In genomic region chrX:52916516-52916915, GRCm38 (mm10) we compare ENCODE assay signal across 18 mouse cellular contexts. TPM values are rescaled to one million over a fixed set of nuclear protein-coding genes. Genes with fewer than 3 reads are reported as not detected.
DNase-seq lines count a peak whose midpoint lies in the region; ATAC-seq and TF ChIP-seq lines count a peak whose summit lies in the region.
"Had no signal": no experiment of that assay in that cellular context is flagged by ENCODE, and none has a peak within 500 bp of the region (broad histone marks: within the 10 kb centered on the region; RNA-seq: fewer than 3 reads in every experiment).

No protein-coding gene starts in this region.

- H3K4me2 ChIP-seq in intestine, postnatal 0 days (replicated peaks; ENCODE audit: low read depth) = no peak overlapping the region
- H3K4me2 ChIP-seq in intestine, embryonic 16.5 days (ENCODE audit: low read depth, low read length) = no peak overlapping the region
- H3K4me2 ChIP-seq in midbrain, embryonic 14.5 days (ENCODE audit: low read length) = no peak overlapping the region
- H3K4me2 ChIP-seq in midbrain, embryonic 15.5 days = no peak overlapping the region; the same call in 1 of the 2 replicates
- H3K4me2 ChIP-seq: embryonic facial prominence, embryonic 15.5 days; heart, embryonic 13.5 days; hindbrain, embryonic 13.5 days; kidney, embryonic 15.5 days; limb, embryonic 12.5 days; lung, embryonic 15.5 days had no signal

- H3K36me3 ChIP-seq in intestine, postnatal 0 days (ENCODE audit: control insufficient read depth, insufficient read depth) = no peaks in the 10 kb centered on the region
- H3K36me3 ChIP-seq in intestine, embryonic 16.5 days (ENCODE audit: control insufficient read depth, insufficient read depth, low read length) = no peaks in the 10 kb centered on the region
- 0 out of 2 replicates have a peak, but pooled peaks cover 4% of the 10 kb centered on the region for H3K36me3 ChIP-seq in midbrain, embryonic 14.5 days (ENCODE audit: control insufficient read depth, insufficient read depth, low read length)
- H3K36me3 ChIP-seq in midbrain, embryonic 15.5 days (replicated peaks) = no peaks in the 10 kb centered on the region
- H3K36me3 ChIP-seq: embryonic facial prominence, embryonic 15.5 days; heart, embryonic 13.5 days; hindbrain, embryonic 13.5 days; limb, embryonic 12.5 days; lung, embryonic 15.5 days had no signal

- no peak overlapping the region for H3K4me3 ChIP-seq in intestine, postnatal 0 days (ENCODE audit: low read depth, low read length)
- no peak overlapping the region for H3K4me3 ChIP-seq in intestine, embryonic 16.5 days (ENCODE audit: low read length)
- H3K4me3 ChIP-seq in midbrain, embryonic 14.5 days (replicated peaks; ENCODE audit: low read depth, low read length) = no peak overlapping the region
- no peak overlapping the region for H3K4me3 ChIP-seq in midbrain, embryonic 15.5 days
- H3K4me3 ChIP-seq: embryonic facial prominence, embryonic 15.5 days; heart, embryonic 13.5 days; hindbrain, embryonic 13.5 days; kidney, embryonic 15.5 days; limb, embryonic 12.5 days; lung, embryonic 15.5 days had no signal

- peak; percentile 25 for DNase-seq in midbrain, embryonic 14.5 days
- DNase-seq in ES-CJ7 (ENCODE audit: low read depth, low spot score) = peak; percentile 15
- peak; percentile 5 for DNase-seq in retina, embryonic 14.5 days (ENCODE audit: low spot score)
- DNase-seq in spleen, postnatal 14 days (ENCODE audit: low spot score in 2 of 2) = no peak
- no peak for DNase-seq in adrenal gland, adult 18-20 months (ENCODE audit: low spot score in 2 of 2)
- DNase-seq: cerebellum, adult 11-12 months; gastrocnemius, postnatal 36 days; thymus, postnatal 25 days had no signal

- no peak overlapping the region for H3K27ac ChIP-seq in intestine, postnatal 0 days (ENCODE audit: low read depth, low read length)
- H3K27ac ChIP-seq in intestine, embryonic 16.5 days (ENCODE audit: low read length) = no peak overlapping the region
- H3K27ac ChIP-seq in midbrain, embryonic 14.5 days (replicated peaks; ENCODE audit: low read depth, low read length) = no peak overlapping the region
- H3K27ac ChIP-seq in midbrain, embryonic 15.5 days = no peak overlapping the region
- H3K27ac ChIP-seq: embryonic facial prominence, embryonic 15.5 days; heart, embryonic 13.5 days; hindbrain, embryonic 13.5 days; kidney, embryonic 15.5 days; limb, embryonic 12.5 days; lung, embryonic 15.5 days had no signal

- no peaks in the 10 kb centered on the region for H3K27me3 ChIP-seq in intestine, postnatal 0 days (replicated peaks; ENCODE audit: control insufficient read depth, insufficient read depth, low read length)
- no peaks in the 10 kb centered on the region for H3K27me3 ChIP-seq in intestine, embryonic 16.5 days (replicated peaks; ENCODE audit: control insufficient read depth, insufficient read depth, low read length)
- no peaks in the 10 kb centered on the region for H3K27me3 ChIP-seq in midbrain, embryonic 14.5 days (ENCODE audit: control insufficient read depth, insufficient read depth, low read length)
- no peaks in the 10 kb centered on the region for H3K27me3 ChIP-seq in midbrain, embryonic 15.5 days (replicated peaks)
- H3K27me3 ChIP-seq: embryonic facial prominence, embryonic 15.5 days; heart, embryonic 13.5 days; hindbrain, embryonic 13.5 days; limb, embryonic 12.5 days; lung, embryonic 15.5 days had no signal

- 79% methylated on average over 7 of the region's 7 CpGs for WGBS in intestine, postnatal 0 days
- WGBS in intestine, embryonic 16.5 days = 74% methylated on average over 7 of the region's 7 CpGs
- WGBS in midbrain, embryonic 14.5 days = 52% methylated on average over 7 of the region's 7 CpGs
- WGBS in midbrain, embryonic 15.5 days = 55% methylated on average over 7 of the region's 7 CpGs

- peak; percentile 53 for TF ChIP-seq CTCF in intestine, postnatal 0 days (IDR thresholded peaks at IDR 0.05; ENCODE audit: low read depth)

- H3K9me3 ChIP-seq in intestine, postnatal 0 days (ENCODE audit: control insufficient read depth) = no peaks in the 10 kb centered on the region
- no peaks in the 10 kb centered on the region for H3K9me3 ChIP-seq in intestine, embryonic 16.5 days (ENCODE audit: control insufficient read depth, low read length)
- H3K9me3 ChIP-seq in midbrain, embryonic 14.5 days (ENCODE audit: control insufficient read depth, low read length) = no peaks in the 10 kb centered on the region
- H3K9me3 ChIP-seq in midbrain, embryonic 15.5 days = no peaks in the 10 kb centered on the region
- H3K9me3 ChIP-seq: embryonic facial prominence, embryonic 15.5 days; heart, embryonic 13.5 days; hindbrain, embryonic 13.5 days; kidney, embryonic 15.5 days; limb, embryonic 12.5 days; lung, embryonic 15.5 days had no signal

- no peak for ATAC-seq in intestine, postnatal 0 days
- ATAC-seq in intestine, embryonic 16.5 days = no peak
- no peak for ATAC-seq in midbrain, embryonic 14.5 days (ENCODE audit: low FRiP score, low TSS enrichment)
- ATAC-seq in midbrain, embryonic 15.5 days (replicated peaks) = no peak
- ATAC-seq: forebrain, embryonic 16.5 days had no signal

- no peak overlapping the region for H3K9ac ChIP-seq in intestine, postnatal 0 days (ENCODE audit: low read depth, low read length)
- H3K9ac ChIP-seq in intestine, embryonic 16.5 days (ENCODE audit: low read depth, low read length) = no peak overlapping the region
- H3K9ac ChIP-seq in midbrain, embryonic 14.5 days (replicated peaks; ENCODE audit: low read length) = no peak overlapping the region
- no peak overlapping the region for H3K9ac ChIP-seq in midbrain, embryonic 15.5 days
- H3K9ac ChIP-seq: embryonic facial prominence, embryonic 15.5 days; heart, embryonic 13.5 days; hindbrain, embryonic 13.5 days; kidney, embryonic 15.5 days; limb, embryonic 12.5 days; lung, embryonic 15.5 days had no signal

- no peaks in the 10 kb centered on the region for H3K4me1 ChIP-seq in intestine, postnatal 0 days (replicated peaks; ENCODE audit: control insufficient read depth, insufficient read depth, low read length)
- no peaks in the 10 kb centered on the region for H3K4me1 ChIP-seq in intestine, embryonic 16.5 days (ENCODE audit: control insufficient read depth, insufficient read depth, low read length)
- 0 out of 2 replicates have a peak, but pooled peaks cover 3% of the 10 kb centered on the region for H3K4me1 ChIP-seq in midbrain, embryonic 14.5 days (ENCODE audit: control insufficient read depth, insufficient read depth, low read length)
- H3K4me1 ChIP-seq in midbrain, embryonic 15.5 days = 0 out of 2 replicates have a peak, but pooled peaks cover 4% of the 10 kb centered on the region
- H3K4me1 ChIP-seq: embryonic facial prominence, embryonic 15.5 days; hindbrain, embryonic 13.5 days; kidney, embryonic 15.5 days; limb, embryonic 12.5 days; lung, embryonic 15.5 days had no signal

RNA-seq across cellular contexts. Expression of gene Phf6, which starts 4.5 kb away (rescaled TPM):
- polyA plus RNA-seq in intestine, postnatal 0 days (2015; fragmentation: Nextera tagmentation; extraction: Ambion mirVana) = 5.9 and 6.3 TPM in 2 replicates
- 19.9 and 21.9 TPM in 2 replicates for polyA plus RNA-seq in intestine, embryonic 16.5 days (2015; fragmentation: Nextera tagmentation; extraction: Ambion mirVana)
- polyA plus RNA-seq in midbrain, embryonic 14.5 days (2014; fragmentation: Nextera tagmentation; extraction: Ambion mirVana) = 86.5 and 105 TPM in 2 replicates
- polyA plus RNA-seq in midbrain, embryonic 15.5 days (2015; fragmentation: Nextera tagmentation; extraction: Ambion mirVana) = 65.0 and 71.3 TPM in 2 replicates
- total RNA-seq in adrenal gland, adult 18-20 months (2021) = 10 to 100 TPM; 14.9 to 16.0 TPM

Comparison
In these comparisons a context has a peak if more than half of its experiments do, and no peak if none do; other contexts are left out.
1. DNase-seq: peak in midbrain, embryonic 14.5 days (single experiment), ES-CJ7 (single experiment) and retina, embryonic 14.5 days (single experiment); none in spleen, postnatal 14 days (0 of 2) and adrenal gland, adult 18-20 months (0 of 2).